Mouse (Mus musculus) erythroblast, adult 5-6 weeks (primary cell): ENCODE results near the gene Ppp2r5d. TPM values are rescaled to one million over a fixed set of nuclear protein-coding genes. Genes with fewer than 3 reads are reported as not detected.

Experiments
- ATAC-seq: replicated peaks from 2 replicates; pipeline ENCODE4 v1.8.0; 2016; ENCODE audit warnings: moderate number of reproducible peaks, mild to moderate bottlenecking, moderate TSS enrichment, inconsistent platforms; ENCODE audit not compliant: poor library complexity, low FRiP score, severe bottlenecking
- total RNA-seq, 2 experiments: library from RNA; stranded (forward) in 1 of 2; stranded (reverse) in 1 of 2; fragments of 150-400 nt in 1 of 2; fragments of 200-764, 138-1000 nt in 1 of 2; gene quantifications; 2 replicates each; pipeline versions ENCODE4 v1.2.3 to v1.2.4; 2015 to 2017; ENCODE audit warnings: low replicate concordance in 2 of 2

Gene Ppp2r5d
- 5.4 and 9.2 TPM in 2 replicates for total RNA-seq (2015; ENCODE audit: low replicate concordance)
- 7.4 and 10.9 TPM in 2 replicates for total RNA-seq (2017; ENCODE audit: low replicate concordance)

- peak; percentile 97 for ATAC-seq
These were observed at the start of gene Ppp2r5d for GRCm38 (mm10) chr17:46704887-46705835. TSS of gene Ppp2r5d (minus strand) at chr17:46705111.

- ATAC-seq = peak; percentile 97
These were observed 47.1 kb upstream of the Ppp2r5d start, which contains the start of gene Cnpy3 for GRCm38 (mm10) chr17:46751794-46752556. TSS of gene Cnpy3 (minus strand) at chr17:46752214.

GRCm38 (mm10) chr17:46751056-46751793 lies 46.3 kb upstream of the Ppp2r5d start:
- ATAC-seq = no peak

- no peak for ATAC-seq
These were observed 45.7 kb upstream of the Ppp2r5d start for GRCm38 (mm10) chr17:46750580-46750979.

- no peak for ATAC-seq
These were observed 44.4 kb upstream of the Ppp2r5d start for GRCm38 (mm10) chr17:46749282-46749681.

- ATAC-seq = no peak
These were observed 42.9 kb upstream of the Ppp2r5d start for GRCm38 (mm10) chr17:46747806-46748205.

GRCm38 (mm10) chr17:46747234-46747633 lies 42.3 kb upstream of the Ppp2r5d start:
- ATAC-seq = no peak

GRCm38 (mm10) chr17:46745506-46745905 lies 40.6 kb upstream of the Ppp2r5d start:
- no peak for ATAC-seq

- no peak for ATAC-seq
These were observed 38.1 kb upstream of the Ppp2r5d start for GRCm38 (mm10) chr17:46742986-46743385.

GRCm38 (mm10) chr17:46741305-46741704 lies 36.4 kb upstream of the Ppp2r5d start:
- no peak for ATAC-seq

GRCm38 (mm10) chr17:46736160-46736559 lies 31.2 kb upstream of the Ppp2r5d start:
- ATAC-seq = peak; percentile 74

- ATAC-seq = no peak
These were observed 30.4 kb upstream of the Ppp2r5d start for GRCm38 (mm10) chr17:46735287-46735686.

GRCm38 (mm10) chr17:46734055-46734454 lies 29.1 kb upstream of the Ppp2r5d start:
- no peak for ATAC-seq

GRCm38 (mm10) chr17:46728904-46729318 lies 24.0 kb upstream of the Ppp2r5d start, which contains the start of gene Gnmt:
TSS of gene Gnmt (minus strand) at chr17:46729168.
- ATAC-seq = no peak

- ATAC-seq = no peak
These were observed 23.6 kb upstream of the Ppp2r5d start for GRCm38 (mm10) chr17:46728496-46728895.

GRCm38 (mm10) chr17:46728021-46728420 lies 23.1 kb upstream of the Ppp2r5d start:
- no peak for ATAC-seq

- no peak for ATAC-seq
These were observed 22.4 kb upstream of the Ppp2r5d start for GRCm38 (mm10) chr17:46727271-46727670.

GRCm38 (mm10) chr17:46725731-46726645 lies 21.1 kb upstream of the Ppp2r5d start:
- ATAC-seq = peak; percentile 10; the same call in 1 of the 2 replicates

- peak; percentile 45 for ATAC-seq
These were observed 20.4 kb upstream of the Ppp2r5d start for GRCm38 (mm10) chr17:46725273-46725672.
